Comparison of ENCODE assay signal across 9 mouse cellular contexts in genomic region chr3:146769940-146770659, GRCm38 (mm10). TPM values are rescaled to one million over a fixed set of nuclear protein-coding genes. Genes with fewer than 3 reads are reported as not detected.
DNase-seq lines count a peak whose midpoint lies in the region; ATAC-seq and TF ChIP-seq lines count a peak whose summit lies in the region.
"Had no signal": no experiment of that assay in that cellular context is flagged by ENCODE, and none has a peak within 500 bp of the region (broad histone marks: within the 10 kb centered on the region; RNA-seq: fewer than 3 reads in every experiment).

No protein-coding gene starts in this region.

- H3K79me2 ChIP-seq in liver, adult 2 months (ENCODE audit: control insufficient read depth, insufficient read depth, low read length), result peaks cover 6% of the 10 kb centered on the region

- peak; percentile 28 for DNase-seq in liver, adult 2 months (ENCODE audit: extremely low read depth, low read depth, low spot score)
- DNase-seq in liver (no peak), MN1 (ENCODE audit: low spot score) (no peak)
- DNase-seq in gastrocnemius, postnatal 25 days, result no peak

- no peak for TF ChIP-seq CTCF in liver, adult 2 months (IDR thresholded peaks at IDR 0.05; ENCODE audit: low read depth, low read length)

- peaks cover 9% of the 10 kb centered on the region; the same call in 1 of the 2 replicates for H3K4me1 ChIP-seq in liver, adult 2 months (ENCODE audit: control insufficient read depth, insufficient read depth, low read length)
- peaks cover 9% of the 10 kb centered on the region; the same call in 1 of the 2 replicates for H3K4me1 ChIP-seq in embryonic facial prominence, embryonic 15.5 days
- H3K4me1 ChIP-seq in intestine, embryonic 15.5 days (replicated peaks), result 0 out of 2 replicates have a peak, but pooled peaks cover 3% of the 10 kb centered on the region
- H3K4me1 ChIP-seq in stomach, embryonic 16.5 days (ENCODE audit: control insufficient read depth, insufficient read depth, low read length), result peaks cover 11% of the 10 kb centered on the region

- WGBS in liver, adult 2 months, result 42% methylated on average over 17 of the region's 17 CpGs
- 33% methylated on average over 17 of the region's 17 CpGs for WGBS in embryonic facial prominence, embryonic 15.5 days
- 28% methylated on average over 17 of the region's 17 CpGs for WGBS in intestine, embryonic 15.5 days
- WGBS in stomach, embryonic 16.5 days, result 18% methylated on average over 17 of the region's 17 CpGs

- no peak for ATAC-seq in embryonic facial prominence, embryonic 15.5 days (ENCODE audit: insufficient number of reproducible peaks, low FRiP score, low TSS enrichment, low read depth)
- ATAC-seq in intestine, embryonic 15.5 days, result peak; percentile 39; the same call in 1 of the 2 replicates
- 0 out of 2 replicates have a peak, but pooled peaks have one; percentile 9 for ATAC-seq in megakaryocyte progenitor cell, adult 5-6 weeks (replicated peaks; ENCODE audit: poor library complexity)
- ATAC-seq in stomach, embryonic 16.5 days (ENCODE audit: insufficient read depth, low FRiP score), result peak; percentile 40; the same call in 1 of the 2 replicates

- no peak for TF ChIP-seq POLR2A in liver, adult 2 months (IDR thresholded peaks at IDR 0.05; ENCODE audit: extremely low read depth, insufficient read depth, low read length)

- no peaks in the 10 kb centered on the region for H3K27me3 ChIP-seq in liver, adult 2 months (ENCODE audit: control insufficient read depth, insufficient read depth, low read length)
- no peaks in the 10 kb centered on the region for H3K27me3 ChIP-seq in embryonic facial prominence, embryonic 15.5 days
- H3K27me3 ChIP-seq in intestine, embryonic 15.5 days (replicated peaks), result no peaks in the 10 kb centered on the region
- H3K27me3 ChIP-seq in stomach, embryonic 16.5 days (ENCODE audit: control insufficient read depth, insufficient read depth, low read length), result no peaks in the 10 kb centered on the region

- no peaks in the 10 kb centered on the region for H3K36me3 ChIP-seq in liver, adult 2 months (ENCODE audit: control insufficient read depth, insufficient read depth, low read length)
- H3K36me3 ChIP-seq in embryonic facial prominence, embryonic 15.5 days, result no peaks in the 10 kb centered on the region
- no peaks in the 10 kb centered on the region for H3K36me3 ChIP-seq in intestine, embryonic 15.5 days
- H3K36me3 ChIP-seq in stomach, embryonic 16.5 days (ENCODE audit: control insufficient read depth, insufficient read depth, low read length), result no peaks in the 10 kb centered on the region

- H3K27ac ChIP-seq in liver, adult 2 months (replicated peaks; ENCODE audit: insufficient read depth, low read depth, low read length), result no peak overlapping the region
- no peak overlapping the region for H3K27ac ChIP-seq in embryonic facial prominence, embryonic 15.5 days (replicated peaks)
- no peak overlapping the region for H3K27ac ChIP-seq in intestine, embryonic 15.5 days
- H3K27ac ChIP-seq in stomach, embryonic 16.5 days (ENCODE audit: low read length), result no peak overlapping the region; the same call in 1 of the 2 replicates

- no peak overlapping the region for H3K9ac ChIP-seq in liver, adult 2 months (ENCODE audit: low read depth, low read length)
- no peak overlapping the region for H3K9ac ChIP-seq in embryonic facial prominence, embryonic 15.5 days
- H3K9ac ChIP-seq in intestine, embryonic 15.5 days, result no peak overlapping the region
- H3K9ac ChIP-seq in stomach, embryonic 16.5 days (ENCODE audit: low read length), result 0 out of 2 replicates have a peak overlapping the region, but pooled peaks have one; percentile 10

- H3K4me2 ChIP-seq in embryonic facial prominence, embryonic 15.5 days (replicated peaks), result 0 out of 2 replicates have a peak overlapping the region, but pooled peaks have one; percentile 17
- peak overlapping the region; percentile 37 for H3K4me2 ChIP-seq in intestine, embryonic 15.5 days (replicated peaks)
- peak overlapping the region; percentile 57 for H3K4me2 ChIP-seq in stomach, embryonic 16.5 days (ENCODE audit: low read depth, low read length)

- no peaks in the 10 kb centered on the region for H3K9me3 ChIP-seq in embryonic facial prominence, embryonic 15.5 days (replicated peaks)
- H3K9me3 ChIP-seq in intestine, embryonic 15.5 days, result no peaks in the 10 kb centered on the region
- H3K9me3 ChIP-seq in stomach, embryonic 16.5 days (replicated peaks; ENCODE audit: control insufficient read depth, low read length), result no peaks in the 10 kb centered on the region
- H3K9me3 ChIP-seq: G1E had no signal

- H3K4me3 ChIP-seq in liver, adult 2 months (ENCODE audit: insufficient read depth, low read depth, low read length), result no peak overlapping the region
- no peak overlapping the region; the same call in 1 of the 2 replicates for H3K4me3 ChIP-seq in embryonic facial prominence, embryonic 15.5 days (replicated peaks)
- H3K4me3 ChIP-seq in intestine, embryonic 15.5 days (replicated peaks), result no peak overlapping the region
- peak overlapping the region; percentile 17 for H3K4me3 ChIP-seq in stomach, embryonic 16.5 days (replicated peaks; ENCODE audit: low read length)

RNA-seq across cellular contexts. Expression of gene Prkacb, which starts 42.7 kb away (rescaled TPM):
- total RNA-seq in liver, adult 2 months (2014; rRNA removed), result 32.8 and 35.1 TPM in 2 replicates
- 11.4 and 13.1 TPM in 2 replicates for polyA plus RNA-seq in liver, adult 2 months (2012; rRNA removed)
- 60.5 and 62.4 TPM in 2 replicates for polyA plus RNA-seq in embryonic facial prominence, embryonic 15.5 days (2015; fragmentation: Nextera tagmentation; extraction: Ambion mirVana)
- 43.1 and 50.0 TPM in 2 replicates for polyA plus RNA-seq in intestine, embryonic 15.5 days (2015; fragmentation: Nextera tagmentation; extraction: Ambion mirVana)
- 67.8 and 72.9 TPM in 2 replicates for total RNA-seq in megakaryocyte progenitor cell, adult 5-6 weeks (2015)
- total RNA-seq in megakaryocyte progenitor cell, adult 5-6 weeks (2017), result 60.8 and 75.2 TPM in 2 replicates
- polyA plus RNA-seq in stomach, embryonic 16.5 days (2015; fragmentation: Nextera tagmentation; extraction: Ambion mirVana), result 53.7 and 54.5 TPM in 2 replicates
- 10 to 100 TPM; 34.8 to 35.1 TPM for total RNA-seq in gastrocnemius, postnatal 25 days (2021)
